Mouse (Mus musculus) testis, adult 2 months (tissue): Measurements from ENCODE around the gene Slc16a10.

Experiments used
- CTCF ChIP-seq: fragments of 200-500 bp; IDR thresholded peaks from 2 replicates; pipeline ENCODE4 v1.5.1; 2012; ENCODE audit warnings: low read depth, mild to moderate bottlenecking, inconsistent platforms, low read length, moderate library complexity; ENCODE audit not compliant: control insufficient read depth, insufficient read depth, insufficient replicate concordance
- POLR2A ChIP-seq: fragments of 200-500 bp; IDR thresholded peaks from 2 replicates; pipeline ENCODE4 v1.6.1; 2012; ENCODE audit warnings: low read depth, mild to moderate bottlenecking, inconsistent platforms, low read length, moderate library complexity; ENCODE audit not compliant: control insufficient read depth

DNA sequence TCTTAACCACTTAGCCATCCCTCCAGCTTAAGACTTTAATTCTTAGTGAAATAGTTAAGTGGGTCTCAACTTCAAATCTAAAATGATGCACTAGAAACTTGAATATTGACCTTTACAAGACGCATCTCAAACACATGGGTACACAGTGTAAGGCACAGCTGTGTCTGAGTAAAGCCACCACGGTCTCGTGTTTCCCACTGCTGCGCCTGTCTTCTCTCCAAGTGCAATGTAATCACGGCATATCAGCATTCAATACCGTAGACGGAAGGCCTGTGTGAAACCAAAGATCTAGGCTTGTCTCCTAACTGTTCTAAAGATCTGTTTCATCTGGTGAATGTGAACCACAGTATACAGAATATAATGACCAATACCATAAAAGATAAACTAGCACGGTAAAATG lies 33.1 kb downstream of the Slc16a10 start:
- TF ChIP-seq CTCF (no peak), POLR2A (no peak)
